Mouse (Mus musculus): ENCODE results near the gene A4galt.
A peak's percentile ranks its signal among the peaks of the same experiment; 100 is the strongest.
"Not testable (repeated sequence)": the region's sequence is repeated elsewhere in the genome, so short reads cannot be mapped to it uniquely, and the experiment has no call there.

Gene A4galt

GRCm38 (mm10) chr15:83268428-83268827 lies 16.9 kb upstream of the A4galt start:
- DNase-seq (ENCODE audit: inconsistent ontology term) = not testable (repeated sequence)

GRCm38 (mm10) chr15:83265269-83265668 lies 13.7 kb upstream of the A4galt start:
- no peak for DNase-seq (ENCODE audit: inconsistent ontology term)

GRCm38 (mm10) chr15:83263405-83263804 lies 11.8 kb upstream of the A4galt start:
- DNase-seq (ENCODE audit: inconsistent ontology term) = no peak

GRCm38 (mm10) chr15:83257906-83258305 lies 6.3 kb upstream of the A4galt start:
- no peak for DNase-seq (ENCODE audit: inconsistent ontology term)

GRCm38 (mm10) chr15:83256491-83256890 lies 4.9 kb upstream of the A4galt start:
- no peak for DNase-seq (ENCODE audit: inconsistent ontology term)

GRCm38 (mm10) chr15:83255944-83256343 lies 4.4 kb upstream of the A4galt start:
- DNase-seq (ENCODE audit: inconsistent ontology term) = no peak

- DNase-seq (ENCODE audit: inconsistent ontology term) = no peak
Observed at GRCm38 (mm10) chr15:83255191-83255782, 3.7 kb upstream of the A4galt start.

GRCm38 (mm10) chr15:83254372-83255070 lies 2.9 kb upstream of the A4galt start:
- DNase-seq (ENCODE audit: inconsistent ontology term) = no peak

- no peak for DNase-seq (ENCODE audit: inconsistent ontology term)
Observed at GRCm38 (mm10) chr15:83252060-83252459, 486 bp upstream of the A4galt start.

- no peak for DNase-seq (ENCODE audit: inconsistent ontology term)
Observed at GRCm38 (mm10) chr15:83250651-83251175, 861 bp downstream of the A4galt start.

GRCm38 (mm10) chr15:83249535-83250287 lies 1.9 kb downstream of the A4galt start:
- DNase-seq (ENCODE audit: inconsistent ontology term) = no peak

GRCm38 (mm10) chr15:83248236-83248844 lies 3.2 kb downstream of the A4galt start:
- DNase-seq (ENCODE audit: inconsistent ontology term) = no peak

GRCm38 (mm10) chr15:83244371-83244770 lies 7.2 kb downstream of the A4galt start:
- DNase-seq (ENCODE audit: inconsistent ontology term) = no peak

- DNase-seq (ENCODE audit: inconsistent ontology term) = no peak
Observed at GRCm38 (mm10) chr15:83241961-83242680, 9.5 kb downstream of the A4galt start.

- no peak for DNase-seq (ENCODE audit: inconsistent ontology term)
Observed at GRCm38 (mm10) chr15:83241497-83241896, 10.1 kb downstream of the A4galt start.

GRCm38 (mm10) chr15:83237460-83238243 lies 13.9 kb downstream of the A4galt start:
- no peak for DNase-seq (ENCODE audit: inconsistent ontology term)

- DNase-seq (ENCODE audit: inconsistent ontology term) = no peak
Observed at GRCm38 (mm10) chr15:83236824-83237223, 14.8 kb downstream of the A4galt start.

- DNase-seq (ENCODE audit: inconsistent ontology term) = peak; percentile 19
Observed at GRCm38 (mm10) chr15:83233219-83233992, 18.2 kb downstream of the A4galt start.

GRCm38 (mm10) chr15:83227559-83227958 lies 24.0 kb downstream of the A4galt start:
- no peak for DNase-seq (ENCODE audit: inconsistent ontology term)

GRCm38 (mm10) chr15:83226871-83227270 lies 24.7 kb downstream of the A4galt start:
- DNase-seq (ENCODE audit: inconsistent ontology term) = no peak

All from Muller cell, postnatal 12 days (primary cell).